Mouse (Mus musculus): ENCODE results near the gene Pak1ip1. TPM values are rescaled to one million over a fixed set of nuclear protein-coding genes. Genes with fewer than 3 reads are reported as not detected.
A peak's percentile ranks its signal among the peaks of the same experiment; 100 is the strongest.

The Pak1ip1 gene
- polyA plus RNA-seq, 1 experiment from 2014 or later, result 54.6 TPM

GRCm38 (mm10) chr13:40971261-40971660 lies 29.6 kb upstream of the Pak1ip1 start:
- Histone ChIP-seq H3K27me3 (ENCODE audit: control insufficient read depth, insufficient read depth, low read length) (no peaks in the 10 kb centered on the region), H3K4me3 (ENCODE audit: control insufficient read depth in 1 of 2, insufficient read depth in 1 of 2, low read depth in 1 of 2, low read length in 2 of 2) (no peak overlapping the region), H3K9ac (ENCODE audit: low read length) (no peak overlapping the region), H3K4me2 (ENCODE audit: low read length) (no peak overlapping the region), H3K36me3 (ENCODE audit: control insufficient read depth, insufficient read depth, low read length) (no peaks in the 10 kb centered on the region), H3K9me3 (ENCODE audit: control insufficient read depth, low read length) (0 out of 2 replicates have a peak, but pooled peaks cover 3% of the 10 kb centered on the region), H3K4me1 (ENCODE audit: control insufficient read depth in 2 of 2, insufficient read depth in 2 of 2, low read length in 2 of 2) (no peaks in the 10 kb centered on the region), H3K27ac (replicated peaks in 1 of 2; ENCODE audit: control insufficient read depth in 1 of 2, insufficient read depth in 1 of 2, low read depth in 2 of 2, low read length in 2 of 2) (no peak overlapping the region)
- 72% methylated on average over 5 of the region's 5 CpGs for WGBS
- ATAC-seq (ENCODE audit: insufficient number of reproducible peaks, insufficient read depth, low FRiP score, low read depth), result no peak

DNA sequence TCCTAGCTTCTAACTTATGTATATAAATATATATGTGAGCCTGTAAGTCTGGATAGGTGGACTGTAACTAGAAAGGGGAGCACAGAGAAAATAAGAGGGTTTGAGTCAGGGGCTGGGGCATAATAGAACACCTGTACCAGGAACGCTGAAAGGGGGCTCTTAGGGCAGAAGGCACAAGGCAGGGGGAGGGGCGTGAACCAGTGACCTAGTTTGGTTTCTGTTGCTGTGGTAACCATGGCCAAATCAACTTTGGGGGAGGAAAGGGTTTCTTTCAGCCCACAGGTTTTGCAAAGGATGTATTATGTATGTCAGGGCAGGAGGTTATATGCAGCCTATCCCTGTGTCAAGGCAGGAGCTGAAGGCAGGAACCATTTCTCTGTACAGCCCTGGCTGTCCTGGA lies 29.0 kb upstream of the Pak1ip1 start:
- 85% methylated on average over 2 of the region's 2 CpGs for WGBS

GRCm38 (mm10) chr13:40972976-40973375 lies 27.8 kb upstream of the Pak1ip1 start:
- no peak overlapping the region for H3K9ac ChIP-seq (ENCODE audit: low read length)

More for the DNA sequence above, 29.0 kb upstream of the Pak1ip1 start:
- Histone ChIP-seq H3K9me3 (ENCODE audit: control insufficient read depth, low read length) (0 out of 2 replicates have a peak, but pooled peaks cover 3% of the 10 kb centered on the region), H3K27me3 (ENCODE audit: control insufficient read depth, insufficient read depth, low read length) (no peaks in the 10 kb centered on the region), H3K4me3 (ENCODE audit: control insufficient read depth in 1 of 2, insufficient read depth in 1 of 2, low read depth in 1 of 2, low read length in 2 of 2) (no peak overlapping the region), H3K36me3 (ENCODE audit: control insufficient read depth, insufficient read depth, low read length) (no peaks in the 10 kb centered on the region), H3K9ac (ENCODE audit: low read length) (no peak overlapping the region), H3K4me1 (ENCODE audit: control insufficient read depth in 2 of 2, insufficient read depth in 2 of 2, low read length in 2 of 2) (no peaks in the 10 kb centered on the region), H3K4me2 (ENCODE audit: low read length) (no peak overlapping the region), H3K27ac (replicated peaks in 1 of 2; ENCODE audit: control insufficient read depth in 1 of 2, insufficient read depth in 1 of 2, low read depth in 2 of 2, low read length in 2 of 2) (no peak overlapping the region)
- no peak for ATAC-seq (ENCODE audit: insufficient number of reproducible peaks, insufficient read depth, low FRiP score, low read depth)

GRCm38 (mm10) chr13:40977609-40978008 lies 23.2 kb upstream of the Pak1ip1 start:
- no peak overlapping the region for H3K27ac ChIP-seq (replicated peaks in 1 of 2; ENCODE audit: control insufficient read depth in 1 of 2, insufficient read depth in 1 of 2, low read depth in 2 of 2, low read length in 2 of 2)
- no peaks in the 10 kb centered on the region for H3K36me3 ChIP-seq (ENCODE audit: control insufficient read depth, insufficient read depth, low read length)
- H3K9me3 ChIP-seq (ENCODE audit: control insufficient read depth, low read length), result 0 out of 2 replicates have a peak, but pooled peaks cover 3% of the 10 kb centered on the region
- H3K27me3 ChIP-seq (ENCODE audit: control insufficient read depth, insufficient read depth, low read length), result no peaks in the 10 kb centered on the region
- H3K9ac ChIP-seq (ENCODE audit: low read length), result no peak overlapping the region
- ATAC-seq (ENCODE audit: insufficient number of reproducible peaks, insufficient read depth, low FRiP score, low read depth), result no peak
- no peaks in the 10 kb centered on the region for H3K4me1 ChIP-seq (ENCODE audit: control insufficient read depth in 2 of 2, insufficient read depth in 2 of 2, low read length in 2 of 2)
- H3K4me3 ChIP-seq (ENCODE audit: control insufficient read depth in 1 of 2, insufficient read depth in 1 of 2, low read depth in 1 of 2, low read length in 2 of 2), result no peak overlapping the region
- 24% methylated on average over 7 of the region's 7 CpGs for WGBS
- H3K4me2 ChIP-seq (ENCODE audit: low read length), result no peak overlapping the region

More at GRCm38 (mm10) chr13:40972976-40973375, 27.8 kb upstream of the Pak1ip1 start:
- H3K36me3 ChIP-seq (ENCODE audit: control insufficient read depth, insufficient read depth, low read length), result no peaks in the 10 kb centered on the region
- no peaks in the 10 kb centered on the region for H3K4me1 ChIP-seq (ENCODE audit: control insufficient read depth in 2 of 2, insufficient read depth in 2 of 2, low read length in 2 of 2)
- ATAC-seq (ENCODE audit: insufficient number of reproducible peaks, insufficient read depth, low FRiP score, low read depth), result no peak
- H3K27ac ChIP-seq (replicated peaks in 1 of 2; ENCODE audit: control insufficient read depth in 1 of 2, insufficient read depth in 1 of 2, low read depth in 2 of 2, low read length in 2 of 2), result no peak overlapping the region
- H3K9me3 ChIP-seq (ENCODE audit: control insufficient read depth, low read length), result 0 out of 2 replicates have a peak, but pooled peaks cover 3% of the 10 kb centered on the region
- no peaks in the 10 kb centered on the region for H3K27me3 ChIP-seq (ENCODE audit: control insufficient read depth, insufficient read depth, low read length)
- H3K4me2 ChIP-seq (ENCODE audit: low read length), result no peak overlapping the region
- 72% methylated on average over 5 of the region's 5 CpGs for WGBS
- no peak overlapping the region for H3K4me3 ChIP-seq (ENCODE audit: control insufficient read depth in 1 of 2, insufficient read depth in 1 of 2, low read depth in 1 of 2, low read length in 2 of 2)

DNA sequence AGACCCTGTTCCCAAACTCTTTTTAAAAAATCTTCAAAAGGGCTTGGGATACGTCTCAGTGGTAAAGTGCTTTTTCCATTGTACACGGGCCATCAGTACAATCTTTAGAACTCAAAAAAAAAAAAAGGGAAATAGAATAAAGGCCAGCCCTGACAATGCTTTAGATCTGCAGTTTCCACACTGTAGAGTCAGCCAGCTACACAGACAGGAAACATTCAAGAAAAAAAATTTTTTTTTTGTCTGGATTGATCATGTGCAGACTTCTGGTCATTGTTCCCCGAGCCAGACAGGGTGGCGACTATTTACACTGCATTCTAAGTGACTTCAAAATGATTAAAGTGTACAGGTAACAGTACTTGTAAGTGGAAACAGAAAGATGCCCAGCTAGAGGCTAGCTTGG lies 22.2 kb upstream of the Pak1ip1 start:
- Histone ChIP-seq H3K4me1 (ENCODE audit: control insufficient read depth in 2 of 2, insufficient read depth in 2 of 2, low read length in 2 of 2) (no peaks in the 10 kb centered on the region), H3K36me3 (ENCODE audit: control insufficient read depth, insufficient read depth, low read length) (no peaks in the 10 kb centered on the region), H3K4me3 (ENCODE audit: control insufficient read depth in 1 of 2, insufficient read depth in 1 of 2, low read depth in 1 of 2, low read length in 2 of 2) (no peak overlapping the region), H3K27ac (replicated peaks in 1 of 2; ENCODE audit: control insufficient read depth in 1 of 2, insufficient read depth in 1 of 2, low read depth in 2 of 2, low read length in 2 of 2) (peak overlapping the region; percentile 34 to 74; a peak in 3 of 4 replicates), H3K27me3 (ENCODE audit: control insufficient read depth, insufficient read depth, low read length) (no peaks in the 10 kb centered on the region), H3K9ac (ENCODE audit: low read length) (no peak overlapping the region), H3K9me3 (ENCODE audit: control insufficient read depth, low read length) (no peaks in the 10 kb centered on the region), H3K4me2 (ENCODE audit: low read length) (no peak overlapping the region)
- ATAC-seq (ENCODE audit: insufficient number of reproducible peaks, insufficient read depth, low FRiP score, low read depth), result no peak
- WGBS, result 54% methylated on average over 4 of the region's 4 CpGs

DNA sequence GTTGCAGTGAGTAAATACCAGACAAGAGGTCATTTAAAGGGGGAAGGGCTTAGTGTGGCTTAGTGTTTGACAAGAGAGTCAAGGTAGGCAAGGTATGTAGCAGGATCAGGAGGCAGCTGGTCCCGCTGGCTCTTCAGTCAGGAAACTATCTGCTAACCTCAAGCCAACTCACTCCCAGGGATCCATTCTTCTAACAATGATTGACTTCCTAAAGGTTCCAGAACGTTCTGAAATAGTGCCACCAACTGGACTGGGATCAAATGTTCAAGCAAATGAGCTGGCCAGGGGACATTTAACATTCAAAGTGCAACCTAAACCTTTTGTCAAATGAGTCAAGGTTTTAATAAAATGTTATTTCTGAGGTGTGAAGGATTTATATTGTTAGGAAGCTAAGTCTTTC lies 21.5 kb upstream of the Pak1ip1 start:
- no peak overlapping the region for H3K4me3 ChIP-seq (ENCODE audit: control insufficient read depth in 1 of 2, insufficient read depth in 1 of 2, low read depth in 1 of 2, low read length in 2 of 2)
- 39% methylated on average over 2 of the region's 2 CpGs for WGBS
- no peaks in the 10 kb centered on the region for H3K9me3 ChIP-seq (ENCODE audit: control insufficient read depth, low read length)
- H3K27ac ChIP-seq (replicated peaks in 1 of 2; ENCODE audit: control insufficient read depth in 1 of 2, insufficient read depth in 1 of 2, low read depth in 2 of 2, low read length in 2 of 2), result peak overlapping the region; percentile 34 to 74
- H3K36me3 ChIP-seq (ENCODE audit: control insufficient read depth, insufficient read depth, low read length), result no peaks in the 10 kb centered on the region
- no peak for ATAC-seq (ENCODE audit: insufficient number of reproducible peaks, insufficient read depth, low FRiP score, low read depth)
- no peak overlapping the region for H3K9ac ChIP-seq (ENCODE audit: low read length)
- no peaks in the 10 kb centered on the region for H3K27me3 ChIP-seq (ENCODE audit: control insufficient read depth, insufficient read depth, low read length)
- no peak overlapping the region for H3K4me2 ChIP-seq (ENCODE audit: low read length)
- no peaks in the 10 kb centered on the region for H3K4me1 ChIP-seq (ENCODE audit: control insufficient read depth in 2 of 2, insufficient read depth in 2 of 2, low read length in 2 of 2)

GRCm38 (mm10) chr13:40982759-40983158 lies 18.1 kb upstream of the Pak1ip1 start:
- Histone ChIP-seq H3K27ac (replicated peaks in 1 of 2; ENCODE audit: control insufficient read depth in 1 of 2, insufficient read depth in 1 of 2, low read depth in 2 of 2, low read length in 2 of 2) (no peak overlapping the region), H3K4me2 (ENCODE audit: low read length) (no peak overlapping the region), H3K9ac (ENCODE audit: low read length) (no peak overlapping the region), H3K4me3 (ENCODE audit: control insufficient read depth in 1 of 2, insufficient read depth in 1 of 2, low read depth in 1 of 2, low read length in 2 of 2) (no peak overlapping the region), H3K27me3 (ENCODE audit: control insufficient read depth, insufficient read depth, low read length) (no peaks in the 10 kb centered on the region), H3K36me3 (ENCODE audit: control insufficient read depth, insufficient read depth, low read length) (no peaks in the 10 kb centered on the region), H3K4me1 (ENCODE audit: control insufficient read depth in 2 of 2, insufficient read depth in 2 of 2, low read length in 2 of 2) (no peaks in the 10 kb centered on the region), H3K9me3 (ENCODE audit: control insufficient read depth, low read length) (no peaks in the 10 kb centered on the region)
- 81% methylated on average over 1 of the region's 1 CpGs for WGBS
- no peak for ATAC-seq (ENCODE audit: insufficient number of reproducible peaks, insufficient read depth, low FRiP score, low read depth)

GRCm38 (mm10) chr13:40986081-40986480 lies 14.7 kb upstream of the Pak1ip1 start:
- H3K9ac ChIP-seq (ENCODE audit: low read length), result no peak overlapping the region
- H3K27me3 ChIP-seq (ENCODE audit: control insufficient read depth, insufficient read depth, low read length), result no peaks in the 10 kb centered on the region
- no peaks in the 10 kb centered on the region for H3K4me1 ChIP-seq (ENCODE audit: control insufficient read depth in 2 of 2, insufficient read depth in 2 of 2, low read length in 2 of 2)
- WGBS, result 89% methylated on average over 5 of the region's 5 CpGs
- no peak overlapping the region for H3K4me2 ChIP-seq (ENCODE audit: low read length)
- ATAC-seq (ENCODE audit: insufficient number of reproducible peaks, insufficient read depth, low FRiP score, low read depth), result no peak
- H3K36me3 ChIP-seq (ENCODE audit: control insufficient read depth, insufficient read depth, low read length), result no peaks in the 10 kb centered on the region
- H3K4me3 ChIP-seq (ENCODE audit: control insufficient read depth in 1 of 2, insufficient read depth in 1 of 2, low read depth in 1 of 2, low read length in 2 of 2), result no peak overlapping the region
- H3K27ac ChIP-seq (replicated peaks in 1 of 2; ENCODE audit: control insufficient read depth in 1 of 2, insufficient read depth in 1 of 2, low read depth in 2 of 2, low read length in 2 of 2), result no peak overlapping the region
- H3K9me3 ChIP-seq (ENCODE audit: control insufficient read depth, low read length), result no peaks in the 10 kb centered on the region
